Mouse (Mus musculus) cerebellum, adult 11 months (tissue): ENCODE results near the gene Hacd3.

ENCODE experiments used
- DNase-seq: peaks from one replicate; pipeline ENCODE4 v3.0.0; 2022

Hacd3 gene

GRCm38 (mm10) chr9:64951161-64951657 lies 70.3 kb downstream of the Hacd3 start, which contains the start of gene Slc24a1:
TSS of gene Slc24a1 (minus strand) at chr9:64951607.
- DNase-seq, result no peak

DNA sequence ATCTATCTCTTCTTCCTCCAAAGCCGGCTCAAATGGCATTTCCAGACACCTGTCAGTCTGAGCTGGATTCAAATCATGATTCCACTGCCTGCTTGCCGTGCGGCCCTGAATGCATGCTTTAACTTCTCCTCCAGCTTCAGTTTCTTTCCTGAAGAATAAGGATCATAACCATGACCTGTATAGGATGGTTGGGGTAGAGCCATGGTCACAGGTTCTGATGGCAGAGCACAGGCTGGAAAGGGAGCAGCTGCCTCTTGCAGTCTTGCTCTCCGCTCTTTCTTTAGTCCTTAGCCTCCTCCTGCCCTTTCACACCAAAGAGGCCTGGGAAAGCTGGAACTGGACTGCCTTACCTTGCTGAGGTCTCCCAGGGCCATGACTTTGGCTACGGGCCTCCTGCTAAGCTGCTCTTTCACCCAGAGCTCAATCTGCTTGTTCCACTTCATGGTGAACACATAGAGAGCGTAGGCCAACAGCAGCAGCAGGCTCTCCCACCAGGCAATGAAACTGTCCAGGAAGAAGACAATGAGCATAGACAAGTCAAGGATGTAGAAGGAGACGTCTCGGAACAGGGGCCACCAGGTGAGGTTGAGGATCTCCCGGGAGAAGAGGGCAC lies 73.9 kb downstream of the Hacd3 start:
- DNase-seq, result no peak

- no peak for DNase-seq
Observed at GRCm38 (mm10) chr9:64943997-64944396, 77.5 kb downstream of the Hacd3 start.

DNA sequence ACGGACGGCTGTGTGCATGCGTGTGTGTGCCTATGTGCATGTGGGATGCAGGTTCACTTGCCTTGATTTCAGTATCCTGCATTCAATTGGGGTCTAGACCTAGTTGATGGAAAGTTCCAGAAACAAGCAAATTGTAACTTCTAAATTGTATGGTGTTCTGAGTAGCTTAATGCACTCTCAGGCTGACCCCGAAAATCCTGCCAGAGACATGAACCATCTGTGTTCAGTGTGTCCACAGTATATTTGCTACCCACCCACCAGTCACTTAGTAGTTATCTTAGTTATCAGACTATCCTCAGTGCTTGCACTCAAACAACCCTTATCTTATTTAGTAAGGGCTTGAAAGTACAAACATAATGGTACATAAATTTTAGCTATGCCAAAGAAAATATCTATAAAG lies 79.8 kb downstream of the Hacd3 start:
- no peak for DNase-seq

GRCm38 (mm10) chr9:64940731-64941346 lies 80.7 kb downstream of the Hacd3 start:
- DNase-seq, result no peak

DNA sequence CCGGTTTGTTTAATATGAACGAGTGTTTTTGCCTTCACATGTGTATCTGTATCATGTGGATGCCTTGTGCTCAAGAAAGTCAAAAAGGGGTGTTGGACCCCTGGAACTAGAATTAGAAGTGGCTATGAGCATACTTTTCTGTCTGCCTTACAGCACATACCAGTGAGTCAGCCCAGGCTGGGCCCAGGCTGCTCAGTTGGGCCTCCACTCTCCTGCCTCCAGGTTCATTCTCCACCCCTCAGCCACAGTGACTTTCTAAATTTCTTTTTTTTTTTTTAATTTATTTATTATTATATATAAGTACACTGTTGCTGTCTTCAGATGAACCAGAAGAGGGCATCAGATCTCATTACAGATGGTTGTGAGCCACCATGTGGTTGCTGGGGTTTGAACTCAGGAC lies 81.7 kb downstream of the Hacd3 start:
- no peak for DNase-seq

GRCm38 (mm10) chr9:64939281-64939680 lies 82.2 kb downstream of the Hacd3 start:
- DNase-seq, result no peak

GRCm38 (mm10) chr9:64938535-64938934 lies 83.0 kb downstream of the Hacd3 start:
- no peak for DNase-seq

- no peak for DNase-seq
Observed at GRCm38 (mm10) chr9:64937491-64937890, 84.0 kb downstream of the Hacd3 start.
